Mouse (Mus musculus) myocyte (in vitro differentiated cells): ENCODE measurements around the gene Rab44. TPM values are rescaled to one million over a fixed set of nuclear protein-coding genes. Genes with fewer than 3 reads are reported as not detected.
A peak's percentile ranks its signal among the peaks of the same experiment; 100 is the strongest.

Experiments
- H3K27me3 ChIP-seq: one replicate; pipeline ENCODE4 v1.6.1; 2011; ENCODE audit not compliant: control insufficient read depth, insufficient read depth, insufficient read length
- H3K36me3 ChIP-seq: one replicate; pipeline ENCODE4 v1.6.1; 2011; ENCODE audit not compliant: control insufficient read depth, insufficient read depth
- H3K4me2 ChIP-seq: one replicate; pipeline ENCODE4 v1.6.1; 2011; ENCODE audit warnings: low read depth, control low read depth
- H3K4me3 ChIP-seq: one replicate; pipeline ENCODE4 v1.5.1; 2011; ENCODE audit warnings: mild to moderate bottlenecking, control low read depth, moderate library complexity
- H3K79me2 ChIP-seq: one replicate; pipeline ENCODE4 v1.6.1; 2011; ENCODE audit not compliant: control insufficient read depth, insufficient read depth
- H3ac ChIP-seq: one replicate; pipeline ENCODE4 v1.6.1; 2011; ENCODE audit not compliant: control insufficient read depth, insufficient read length
- CEBPB ChIP-seq: IDR thresholded peaks from 2 replicates; pipeline ENCODE4 v1.6.1; 2011; ENCODE audit warnings: mild to moderate bottlenecking, moderate library complexity; ENCODE audit not compliant: poor library complexity, insufficient read depth, severe bottlenecking
- E2F4 ChIP-seq: IDR thresholded peaks from one replicate; pipeline ENCODE4 v1.6.1; 2011; ENCODE audit warnings: mild to moderate bottlenecking, control low read depth, moderate library complexity; ENCODE audit not compliant: insufficient read depth
- MAX ChIP-seq: IDR thresholded peaks from one replicate; pipeline ENCODE4 v1.6.1; 2011; ENCODE audit warnings: low read depth, mild to moderate bottlenecking, control low read depth
- MYOD1 ChIP-seq, 3 experiments: IDR thresholded peaks; one replicate each; pipeline ENCODE4 v1.6.1; 2011; ENCODE audit warnings: control low read depth in 2 of 3, low read depth in 2 of 3, mild to moderate bottlenecking in 2 of 3, moderate library complexity in 1 of 3; ENCODE audit not compliant: insufficient read length in 2 of 3, control insufficient read depth in 1 of 3
- MYOG ChIP-seq, 3 experiments: IDR thresholded peaks; one replicate each; pipeline ENCODE4 v1.6.1; 2011; ENCODE audit warnings: control low read depth in 2 of 3, low read depth in 2 of 3, mild to moderate bottlenecking in 2 of 3; ENCODE audit not compliant: insufficient read length in 2 of 3, control insufficient read depth in 1 of 3, insufficient read depth in 1 of 3
- POLR2A ChIP-seq: IDR thresholded peaks from one replicate; pipeline ENCODE4 v1.6.1; 2011; ENCODE audit warnings: low read depth, mild to moderate bottlenecking, control low read depth, moderate library complexity; ENCODE audit not compliant: insufficient read length
- POLR2AphosphoS2 ChIP-seq: IDR thresholded peaks from one replicate; pipeline ENCODE4 v1.6.1; 2011; ENCODE audit warnings: low read depth, control low read depth; ENCODE audit not compliant: insufficient read length
- REST ChIP-seq: IDR thresholded peaks from one replicate; pipeline ENCODE4 v1.6.1; 2011; ENCODE audit warnings: mild to moderate bottlenecking, control low read depth, moderate library complexity; ENCODE audit not compliant: insufficient read depth, insufficient read length
- SRF ChIP-seq: IDR thresholded peaks from one replicate; pipeline ENCODE4 v1.6.1; 2011; ENCODE audit warnings: low read depth; ENCODE audit not compliant: control insufficient read depth, insufficient read length
- TCF12 ChIP-seq: IDR thresholded peaks from one replicate; pipeline ENCODE4 v1.6.1; 2011; ENCODE audit warnings: mild to moderate bottlenecking, control low read depth; ENCODE audit not compliant: poor library complexity, insufficient read depth, severe bottlenecking
- TCF3 ChIP-seq: IDR thresholded peaks from one replicate; pipeline ENCODE4 v1.6.1; 2011; ENCODE audit warnings: low read depth, control low read depth; ENCODE audit not compliant: insufficient read length
- USF1 ChIP-seq: IDR thresholded peaks from one replicate; pipeline ENCODE4 v1.6.1; 2011; ENCODE audit warnings: low read depth, mild to moderate bottlenecking, control low read depth, moderate library complexity
- polyA plus RNA-seq: library from polyadenylated mRNA; unstranded; fragments of >200 nt; fragmentation: generic; extraction: Trizol; gene quantifications from one replicate; pipeline ENCODE4 v1.2.1, GENCODE M21; 2012; ENCODE audit warnings: missing spikeins

Gene Rab44
- polyA plus RNA-seq, 1 experiment: 6.8 TPM

DNA sequence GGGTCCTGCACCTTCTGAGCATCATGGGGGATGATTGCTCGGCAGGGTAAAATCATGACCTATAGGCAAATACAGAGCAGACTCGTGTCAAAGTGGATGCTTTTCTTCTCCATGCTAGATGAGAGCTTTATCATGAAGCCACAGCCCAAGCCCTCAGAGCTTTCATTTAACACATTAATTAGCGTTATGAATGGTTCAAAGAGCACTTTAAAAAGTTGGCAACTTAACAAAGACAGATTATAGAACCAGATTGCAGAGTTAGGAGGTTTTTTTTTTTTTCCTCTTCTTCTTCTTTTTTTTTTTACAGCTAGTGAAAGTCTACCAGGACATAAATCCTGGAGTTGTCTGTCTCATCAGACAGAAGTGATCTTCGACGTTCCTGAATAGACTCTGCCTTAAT, 15.4 kb downstream of the Rab44 start:
- no peaks in the 10 kb centered on the region for H3K79me2 ChIP-seq
- H3ac ChIP-seq: no peak overlapping the region
- no peak overlapping the region for H3K4me2 ChIP-seq
- no peak overlapping the region for H3K4me3 ChIP-seq
- no peaks in the 10 kb centered on the region for H3K36me3 ChIP-seq
- no peak for TF ChIP-seq TCF3
- TF ChIP-seq E2F4: no peak
- TF ChIP-seq MYOG (IDR thresholded peaks at IDR 0.05; ENCODE audit: control insufficient read depth in 1 of 3, insufficient read depth in 1 of 3, insufficient read length in 2 of 3, low read depth in 2 of 3): no peak
- H3K27me3 ChIP-seq: no peaks in the 10 kb centered on the region

DNA sequence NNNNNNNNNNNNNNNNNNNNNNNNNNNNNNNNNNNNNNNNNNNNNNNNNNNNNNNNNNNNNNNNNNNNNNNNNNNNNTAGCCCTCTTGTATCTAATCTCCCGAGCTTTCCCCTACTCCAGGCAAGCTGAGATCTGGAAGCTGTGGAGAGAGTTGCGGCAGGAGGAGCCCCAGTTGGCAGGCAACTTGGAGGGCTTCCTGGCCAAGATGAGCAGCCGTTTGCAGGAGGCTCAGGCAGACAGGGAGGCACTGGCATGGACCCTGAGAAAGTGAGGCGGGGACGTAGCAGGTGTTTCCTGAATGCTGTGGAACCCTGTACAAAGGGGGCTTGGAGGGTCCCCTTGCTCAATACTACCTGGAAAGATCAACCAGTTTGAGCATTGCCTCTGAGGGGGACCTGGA, 21.1 kb downstream of the Rab44 start:
- H3K27me3 ChIP-seq: no peaks in the 10 kb centered on the region
- no peaks in the 10 kb centered on the region for H3K79me2 ChIP-seq
- no peaks in the 10 kb centered on the region for H3K36me3 ChIP-seq
- no peak for TF ChIP-seq MAX
- no peak for TF ChIP-seq E2F4
- TF ChIP-seq POLR2AphosphoS2: no peak
- H3K4me2 ChIP-seq: peak overlapping the region; percentile 49
- no peak overlapping the region for H3ac ChIP-seq
- H3K4me3 ChIP-seq: no peak overlapping the region

DNA sequence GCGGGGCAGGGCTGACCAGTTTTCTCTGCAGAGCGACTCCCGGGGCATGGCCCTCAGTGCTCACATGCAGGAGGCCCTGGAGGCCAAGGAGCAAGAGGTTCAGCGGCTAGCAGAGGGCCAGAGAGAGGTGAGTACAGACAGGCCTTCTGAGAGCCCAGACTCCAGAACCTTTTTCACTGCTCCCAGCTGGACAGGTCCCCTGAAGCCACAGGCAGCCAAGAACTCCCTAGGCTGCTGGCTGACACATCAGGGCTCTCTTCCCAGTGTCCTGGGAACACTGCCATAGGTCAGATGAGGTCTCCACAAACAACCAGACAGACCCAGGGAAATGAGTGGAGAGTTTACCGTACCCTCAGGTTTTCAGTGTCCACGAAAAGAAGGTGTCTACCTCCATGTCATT, 22.3 kb downstream of the Rab44 start:
- no peaks in the 10 kb centered on the region for H3K79me2 ChIP-seq
- no peak overlapping the region for H3ac ChIP-seq
- peak overlapping the region; percentile 27 for H3K4me2 ChIP-seq
- H3K27me3 ChIP-seq: no peaks in the 10 kb centered on the region
- H3K4me3 ChIP-seq: no peak overlapping the region
- TF ChIP-seq USF1 (no peak), POLR2A (no peak), E2F4 (no peak), SRF (no peak), MAX (no peak), TCF3 (no peak), REST (no peak), MYOD1 (IDR thresholded peaks at IDR 0.05; ENCODE audit: control insufficient read depth in 1 of 3, insufficient read length in 2 of 3, low read depth in 2 of 3) (no peak), POLR2AphosphoS2 (no peak), CEBPB (no peak), TCF12 (no peak), MYOG (IDR thresholded peaks at IDR 0.05; ENCODE audit: control insufficient read depth in 1 of 3, insufficient read depth in 1 of 3, insufficient read length in 2 of 3, low read depth in 2 of 3) (no peak)
- no peaks in the 10 kb centered on the region for H3K36me3 ChIP-seq

DNA sequence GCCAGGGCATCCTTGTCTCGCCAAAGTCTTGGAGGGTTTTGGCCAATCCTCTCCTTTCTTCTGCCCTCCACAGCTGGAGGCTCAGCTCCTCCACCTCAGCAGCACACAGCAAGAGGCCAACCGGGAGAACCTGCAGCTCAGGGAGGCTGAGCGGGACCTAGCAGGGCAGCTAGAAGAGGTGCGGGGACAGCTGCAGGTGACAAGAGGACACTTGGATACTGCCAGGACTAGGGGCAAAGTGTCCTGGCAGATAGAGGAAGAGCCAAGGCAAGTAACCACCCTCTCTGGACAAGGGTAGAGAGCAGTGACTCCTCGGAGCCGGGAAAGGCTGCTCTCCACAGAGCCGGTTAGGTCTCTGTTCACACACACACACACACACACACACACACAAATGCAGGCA, 24.0 kb downstream of the Rab44 start:
- H3K4me2 ChIP-seq: no peak overlapping the region
- H3K4me3 ChIP-seq: no peak overlapping the region
- H3K36me3 ChIP-seq: no peaks in the 10 kb centered on the region
- H3ac ChIP-seq: no peak overlapping the region
- no peaks in the 10 kb centered on the region for H3K27me3 ChIP-seq
- TF ChIP-seq TCF3: no peak
- TF ChIP-seq MAX: no peak
- TF ChIP-seq MYOG (IDR thresholded peaks at IDR 0.05; ENCODE audit: control insufficient read depth in 1 of 3, insufficient read depth in 1 of 3, insufficient read length in 2 of 3, low read depth in 2 of 3): no peak
- TF ChIP-seq SRF: no peak
- TF ChIP-seq POLR2AphosphoS2: no peak
- TF ChIP-seq CEBPB: no peak
- no peak for TF ChIP-seq MYOD1 (IDR thresholded peaks at IDR 0.05; ENCODE audit: control insufficient read depth in 1 of 3, insufficient read length in 2 of 3, low read depth in 2 of 3)
- TF ChIP-seq TCF12: no peak
- TF ChIP-seq E2F4: no peak
- no peak for TF ChIP-seq REST
- TF ChIP-seq POLR2A: no peak
- TF ChIP-seq USF1: no peak
- H3K79me2 ChIP-seq: no peaks in the 10 kb centered on the region

DNA sequence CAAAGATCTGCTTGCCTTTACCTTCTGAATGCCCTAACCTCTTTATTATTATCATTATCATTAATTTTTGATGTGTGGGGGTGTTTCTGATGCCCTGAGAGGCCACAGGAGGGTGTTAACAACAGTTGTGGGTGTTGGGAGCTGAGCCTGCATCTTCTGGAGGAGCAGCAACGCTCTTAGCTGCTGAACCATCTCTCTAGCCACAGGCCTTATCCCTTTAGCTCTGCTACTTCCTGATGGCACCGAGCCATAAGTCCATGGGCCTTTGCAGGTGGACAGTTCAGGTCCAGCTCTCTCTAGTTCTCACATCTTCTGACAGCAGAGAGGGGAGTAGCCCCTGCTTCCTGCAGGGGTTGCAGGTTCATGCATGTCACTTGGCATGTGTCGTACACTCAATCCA, 27.6 kb downstream of the Rab44 start:
- Histone ChIP-seq H3K4me2 (no peak overlapping the region), H3K4me3 (no peak overlapping the region), H3ac (no peak overlapping the region), H3K27me3 (no peaks in the 10 kb centered on the region), H3K79me2 (no peaks in the 10 kb centered on the region), H3K36me3 (no peaks in the 10 kb centered on the region)
- no peak for TF ChIP-seq MAX
- no peak for TF ChIP-seq REST
- TF ChIP-seq E2F4: no peak
- TF ChIP-seq TCF12: no peak
- no peak for TF ChIP-seq SRF
- TF ChIP-seq POLR2A: no peak
- no peak for TF ChIP-seq MYOD1 (IDR thresholded peaks at IDR 0.05; ENCODE audit: control insufficient read depth in 1 of 3, insufficient read length in 2 of 3, low read depth in 2 of 3)
- no peak for TF ChIP-seq POLR2AphosphoS2
- no peak for TF ChIP-seq USF1
- TF ChIP-seq CEBPB: no peak
